Mouse (Mus musculus) gastrocnemius, adult 2 months (tissue): ENCODE results near the gene Gamt. TPM values are rescaled to one million over a fixed set of nuclear protein-coding genes. Genes with fewer than 3 reads are reported as not detected.
A peak's percentile ranks its signal among the peaks of the same experiment; 100 is the strongest.

ENCODE experiments used
- DNase-seq: peaks from one replicate; pipeline ENCODE4 v3.0.0; 2022
- H3K27ac ChIP-seq: fragments of 200-600 bp; 2 replicates; pipeline ENCODE4 v1.8.1; 2022; ENCODE audit warnings: mild to moderate bottlenecking
- H3K4me3 ChIP-seq: fragments of 200-600 bp; 2 replicates; pipeline ENCODE4 v1.8.1; 2022; ENCODE audit warnings: mild to moderate bottlenecking, moderate library complexity
- CTCF ChIP-seq: fragments of 200-600 bp; IDR thresholded peaks from 2 replicates; pipeline ENCODE4 v1.8.1; 2022; ENCODE audit warnings: antibody characterized with exemption, mild to moderate bottlenecking, moderate library complexity
- intact Hi-C: fragments of 180-260 bp; cut with DNase I; formaldehyde crosslinking; loops from one replicate; pipeline ENCODE4 v1.15.1; 2025
- total RNA-seq, 2 experiments: library from RNA; stranded (reverse); gene quantifications; 2 replicates each; pipeline ENCODE4 v1.2.3; 2021

Gene Gamt
- total RNA-seq, 2 experiments from 2014 or later, result 14.0 to 28.5 TPM

DNA sequence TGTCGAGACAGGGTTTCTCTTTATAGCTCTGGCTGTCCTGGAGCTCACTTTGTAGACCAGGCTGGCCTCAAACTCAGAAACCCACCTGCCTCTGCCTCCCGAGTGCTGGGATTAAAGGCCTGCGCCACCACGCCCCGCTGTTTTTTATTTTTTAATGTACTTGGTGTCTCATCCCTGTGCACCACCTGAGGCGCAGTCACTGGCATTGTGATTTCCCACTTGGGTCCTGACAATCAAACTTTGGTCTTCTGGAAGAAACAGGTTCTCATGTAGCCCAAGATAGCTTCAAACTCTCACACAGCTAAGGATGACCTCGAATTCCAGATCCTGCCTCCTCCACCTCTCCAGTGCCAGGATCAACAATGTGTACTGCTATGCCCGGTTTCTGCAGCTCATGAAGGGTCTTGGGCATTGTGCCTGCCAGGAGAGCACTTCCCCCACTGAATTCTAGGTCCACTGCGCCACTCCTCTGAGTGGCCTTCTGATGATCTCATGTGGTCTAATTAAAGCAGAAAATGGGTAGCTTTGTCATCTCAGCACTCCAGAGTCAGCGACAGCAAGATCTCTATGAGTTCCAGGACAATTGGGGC, 2.1 kb upstream of the Gamt start:
- DNase-seq, result no peak
- intact Hi-C loops, result loop anchor here (5.0 kb wide), 1 partner anchor 414 kb away; the partner anchor contains the start of gene Mknk2
- peak overlapping the region; percentile 97; the same call in 1 of the 2 replicates for H3K27ac ChIP-seq
- H3K4me3 ChIP-seq, result no peak overlapping the region
- TF ChIP-seq CTCF, result no peak

- DNase-seq, result no peak
- peak overlapping the region; percentile 97 for H3K27ac ChIP-seq
- H3K4me3 ChIP-seq, result peak overlapping the region; percentile 87
- TF ChIP-seq CTCF, result no peak
- intact Hi-C loops, result loop anchor here (5.0 kb wide), 1 partner anchor 415 kb away; the partner anchor contains the start of gene Mknk2
Observed at GRCm38 (mm10) chr10:80262169-80262568, 1.4 kb upstream of the Gamt start.

- TF ChIP-seq CTCF, result no peak
- H3K27ac ChIP-seq, result peak overlapping the region; percentile 97
- intact Hi-C loops, result loop anchor here (5.0 kb wide), 1 partner anchor 416 kb away; the partner anchor contains the start of gene Mknk2
- peak overlapping the region; percentile 87 for H3K4me3 ChIP-seq
- peak; percentile 99 for DNase-seq
Observed at GRCm38 (mm10) chr10:80261585-80261968, 765 bp upstream of the Gamt start.

DNA sequence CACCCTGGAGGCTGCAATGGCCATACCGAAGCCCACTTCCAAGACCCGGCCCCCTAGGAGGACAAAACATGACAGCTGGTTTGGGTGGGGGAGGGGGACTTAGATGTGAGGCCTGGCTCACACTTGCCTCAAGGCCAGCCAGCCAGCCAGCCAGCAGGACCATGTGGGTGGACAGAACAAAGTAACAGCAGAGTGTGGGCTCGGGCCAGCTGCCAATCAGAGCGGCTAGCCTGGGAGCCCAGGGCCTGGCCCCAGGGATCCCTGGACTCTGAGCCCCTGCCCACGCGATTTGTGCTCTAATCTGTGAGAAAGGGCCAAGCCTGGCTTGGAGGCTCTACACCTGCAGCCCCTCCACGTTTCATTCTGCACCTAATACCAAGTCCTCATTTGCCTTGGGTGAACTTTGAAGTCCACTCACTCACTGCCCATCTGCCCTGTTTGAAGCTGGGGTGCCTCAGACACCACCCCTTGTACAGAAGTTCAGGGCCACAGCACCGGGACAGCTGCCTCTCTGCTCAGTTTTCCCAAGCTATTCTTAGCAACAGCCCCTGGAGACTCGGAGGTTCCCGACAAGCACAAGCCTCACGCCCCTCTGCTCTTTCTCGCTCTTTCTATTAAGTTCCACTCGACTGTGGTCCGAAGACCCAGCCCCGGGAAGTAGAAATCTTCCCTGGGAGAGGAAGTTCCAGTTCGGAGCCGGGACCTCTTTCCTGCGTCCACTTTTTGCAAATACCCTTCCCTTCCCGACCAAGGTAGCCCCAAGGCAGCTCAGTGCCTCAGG, 761 bp downstream of the Gamt start:
- peak overlapping the region; percentile 97 for H3K27ac ChIP-seq
- peak; percentile 84 for DNase-seq
- peak overlapping the region; percentile 87 for H3K4me3 ChIP-seq
- TF ChIP-seq CTCF, result no peak
- intact Hi-C loops, result loop anchor here (5.0 kb wide), 1 partner anchor 417 kb away; the partner anchor contains the start of gene Mknk2

DNA sequence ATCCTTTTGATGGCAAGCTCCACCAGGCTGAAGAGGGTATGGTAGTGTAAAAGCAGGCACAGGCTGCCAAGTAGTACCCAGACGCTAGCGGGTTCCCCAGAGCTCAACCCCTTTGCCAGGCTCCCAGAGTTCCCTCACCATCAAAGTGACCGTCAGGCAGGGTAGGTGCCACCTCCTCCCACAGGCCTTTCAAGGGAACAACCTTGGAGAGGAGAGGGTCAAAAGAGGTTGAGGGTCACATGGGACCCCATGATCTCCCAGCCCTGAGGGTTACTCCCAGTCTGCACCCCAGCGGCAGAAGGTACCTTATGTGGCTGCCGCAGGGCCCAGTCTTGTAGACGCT, 1.4 kb downstream of the Gamt start:
- Histone ChIP-seq H3K27ac (peak overlapping the region; percentile 97), H3K4me3 (peak overlapping the region; percentile 87)
- TF ChIP-seq CTCF, result no peak
- no peak for DNase-seq
- intact Hi-C loops, result no loop called here

DNA sequence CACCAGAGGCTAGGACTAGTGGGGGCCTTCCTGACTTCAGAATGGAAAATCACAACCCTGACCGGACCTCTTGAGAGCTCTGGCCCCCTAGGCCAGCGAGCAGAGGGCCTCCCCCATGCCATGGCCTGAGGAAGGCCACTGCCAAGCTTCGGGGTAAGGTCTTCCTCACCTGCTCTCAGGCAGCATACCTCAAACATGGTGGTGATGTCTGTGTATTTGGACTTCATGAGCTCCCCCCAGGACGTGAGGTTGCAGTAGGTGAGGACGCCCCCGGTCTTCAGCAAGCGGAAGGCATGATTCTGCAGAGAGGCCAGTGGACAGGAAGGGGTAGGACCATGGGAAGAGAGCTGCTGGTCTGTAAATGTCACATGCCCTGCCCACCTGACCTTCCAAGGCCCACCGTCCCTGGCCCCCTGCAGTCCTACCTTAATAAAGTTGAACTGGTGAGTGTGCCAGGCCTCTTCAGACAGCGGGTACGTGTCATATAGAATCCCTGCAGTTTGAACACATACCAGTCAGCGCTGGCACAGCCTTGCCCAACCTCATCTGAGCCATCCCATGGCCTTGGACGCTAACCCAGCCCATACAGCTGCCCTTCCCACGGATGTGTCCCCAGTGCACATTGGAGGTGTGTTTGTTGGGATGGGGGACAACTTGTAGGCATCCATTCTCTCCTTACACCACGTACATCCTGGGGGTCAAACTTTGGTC, 1.9 kb downstream of the Gamt start:
- peak; percentile 14 for DNase-seq
- peak overlapping the region; percentile 87 for H3K4me3 ChIP-seq

GRCm38 (mm10) chr10:80257936-80258335, 2.9 kb downstream of the Gamt start:
- no peak for TF ChIP-seq CTCF
- intact Hi-C loops, result no loop called here
- no peak overlapping the region for H3K4me3 ChIP-seq
- H3K27ac ChIP-seq, result 0 out of 2 replicates have a peak overlapping the region, but pooled peaks have one; percentile 20
- no peak for DNase-seq

More for the DNA sequence above, 1.9 kb downstream of the Gamt start:
- no peak for TF ChIP-seq CTCF
- intact Hi-C loops, result no loop called here
- peak overlapping the region; percentile 97 for H3K27ac ChIP-seq

DNA sequence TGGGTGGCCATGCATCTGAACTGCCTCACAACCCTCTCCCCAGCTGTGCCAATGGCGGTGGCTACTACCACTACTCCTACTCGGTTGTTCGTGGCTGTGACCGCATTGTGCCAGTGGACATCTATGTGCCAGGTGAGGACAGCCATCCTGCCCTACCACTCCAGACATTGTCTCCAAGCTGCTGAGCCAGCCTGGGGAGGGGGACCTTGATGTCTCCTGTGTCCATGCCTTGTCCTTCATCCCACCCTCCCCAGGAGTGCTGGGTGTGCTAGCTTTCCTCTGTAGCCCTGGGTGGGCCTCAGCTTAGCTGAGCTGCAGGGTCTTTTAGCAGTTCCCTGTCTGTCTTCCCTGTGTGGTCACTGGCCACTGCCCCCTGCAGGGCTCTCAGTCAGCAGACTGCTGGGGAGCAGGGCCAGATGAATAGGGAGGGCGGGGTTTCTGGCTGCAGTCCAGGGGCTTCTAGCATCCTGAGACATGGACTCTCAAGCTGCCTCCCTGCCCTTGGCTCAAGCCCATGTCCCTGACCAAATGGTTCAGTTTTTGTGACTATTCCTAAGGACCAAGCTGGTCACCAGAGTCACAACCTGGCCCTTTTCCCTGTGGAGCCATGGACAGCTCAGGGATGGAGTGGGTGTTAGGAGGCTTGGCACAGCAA, 4.8 kb downstream of the Gamt start:
- DNase-seq, result peak; percentile 65
- Histone ChIP-seq H3K27ac (peak overlapping the region; percentile 21; the same call in 1 of the 2 replicates), H3K4me3 (no peak overlapping the region)
- intact Hi-C loops, result no loop called here
- TF ChIP-seq CTCF, result peak; percentile 9; the same call in 1 of the 2 replicates

- intact Hi-C loops, result no loop called here
- Histone ChIP-seq H3K27ac (no peak overlapping the region; the same call in 1 of the 2 replicates), H3K4me3 (no peak overlapping the region)
- DNase-seq, result no peak
- TF ChIP-seq CTCF, result no peak
Observed at GRCm38 (mm10) chr10:80254331-80255297, 6.2 kb downstream of the Gamt start.

- intact Hi-C loops, result no loop called here
- H3K4me3 ChIP-seq, result peak overlapping the region; percentile 91
- TF ChIP-seq CTCF, result no peak
- DNase-seq, result no peak
- peak overlapping the region; percentile 100 for H3K27ac ChIP-seq
Observed at GRCm38 (mm10) chr10:80253551-80253950, 7.3 kb downstream of the Gamt start.
